Mouse (Mus musculus): ENCODE results near the gene Ccdc137.
A peak's percentile ranks its signal among the peaks of the same experiment; 100 is the strongest.

Gene Ccdc137

GRCm38 (mm10) chr11:120463536-120463935, 5.6 kb downstream of the Ccdc137 start:
- no peak for DNase-seq

- DNase-seq: no peak
Measured at GRCm38 (mm10) chr11:120464365-120464764, 6.5 kb downstream of the Ccdc137 start.

GRCm38 (mm10) chr11:120465521-120465920, 7.6 kb downstream of the Ccdc137 start:
- no peak for DNase-seq

- peak; percentile 97 for DNase-seq
Measured at GRCm38 (mm10) chr11:120467051-120467735, 9.3 kb downstream of the Ccdc137 start, which contains the start of gene Arl16. Arl16 (minus strand) TSS chr11:120467607.

- DNase-seq: no peak
Measured at GRCm38 (mm10) chr11:120467736-120468092, 9.8 kb downstream of the Ccdc137 start.

GRCm38 (mm10) chr11:120472052-120472451, 14.1 kb downstream of the Ccdc137 start:
- no peak for DNase-seq

- no peak for DNase-seq
Measured at GRCm38 (mm10) chr11:120483448-120483934, 25.6 kb downstream of the Ccdc137 start.

- peak; percentile 89 for DNase-seq
Measured at GRCm38 (mm10) chr11:120484265-120484981, 26.5 kb downstream of the Ccdc137 start, which contains the start of gene Mrpl12. Mrpl12 (plus strand) TSS chr11:120484613.

GRCm38 (mm10) chr11:120485251-120485650, 27.3 kb downstream of the Ccdc137 start:
- no peak for DNase-seq

GRCm38 (mm10) chr11:120488516-120488915, 30.6 kb downstream of the Ccdc137 start:
- no peak for DNase-seq

GRCm38 (mm10) chr11:120489054-120489761, 31.3 kb downstream of the Ccdc137 start:
- DNase-seq: peak; percentile 70

- no peak for DNase-seq
Measured at GRCm38 (mm10) chr11:120490291-120491046, 32.6 kb downstream of the Ccdc137 start.

GRCm38 (mm10) chr11:120491317-120492023, 33.6 kb downstream of the Ccdc137 start, which contains the start of gene Slc25a10:
Slc25a10 (plus strand) TSS chr11:120491840.
- DNase-seq: peak; percentile 94

GRCm38 (mm10) chr11:120492024-120492877, 34.3 kb downstream of the Ccdc137 start:
- peak; percentile 70 for DNase-seq

GRCm38 (mm10) chr11:120492878-120493203, 34.9 kb downstream of the Ccdc137 start:
- no peak for DNase-seq

GRCm38 (mm10) chr11:120493351-120493750, 35.4 kb downstream of the Ccdc137 start:
- DNase-seq: no peak

- DNase-seq: no peak
Measured at GRCm38 (mm10) chr11:120493911-120494310, 36.0 kb downstream of the Ccdc137 start.

GRCm38 (mm10) chr11:120497436-120497835, 39.5 kb downstream of the Ccdc137 start:
- no peak for DNase-seq

- DNase-seq: no peak
Measured at GRCm38 (mm10) chr11:120498226-120498625, 40.3 kb downstream of the Ccdc137 start.

- no peak for DNase-seq
Measured at GRCm38 (mm10) chr11:120498891-120499290, 41.0 kb downstream of the Ccdc137 start.

GRCm38 (mm10) chr11:120499894-120500293, 42.0 kb downstream of the Ccdc137 start:
- DNase-seq: no peak

All from liver (tissue).